Mouse (Mus musculus): Measurements from ENCODE around the gene Klhl32.

- TF ChIP-seq POLR2A (IDR thresholded peaks at IDR 0.05; ENCODE audit: insufficient read depth, low read length) (no peak), CTCF (IDR thresholded peaks at IDR 0.05; ENCODE audit: low read depth, low read length) (no peak)
These were observed 92.0 kb downstream of the Klhl32 start for GRCm38 (mm10) chr4:24758954-24759353.

All from ES-Bruce4 (cell line).